Mouse (Mus musculus): ENCODE data around the gene Olfr373.

- no peak for TF ChIP-seq CTCF (IDR thresholded peaks at IDR 0.05; ENCODE audit: low read depth, low read length)
- no peak for TF ChIP-seq POLR2A (IDR thresholded peaks at IDR 0.05; ENCODE audit: borderline replicate concordance, low read depth, low read length)
These were observed 48.3 kb downstream of the Olfr373 start for GRCm38 (mm10) chr8:72131251-72131650.

All from bone marrow macrophage, adult 2 months (primary cell).